Mouse (Mus musculus) kidney, adult 2 months (tissue): ENCODE results near the gene Eif4g3.

ENCODE experiments used
- CTCF ChIP-seq: fragments of 200-500 bp; conservative IDR thresholded peaks from 2 replicates; pipeline ENCODE4 v1.5.1; 2011; ENCODE audit warnings: low read depth, mild to moderate bottlenecking, control low read depth, low read length, moderate library complexity, mixed read lengths; ENCODE audit not compliant: insufficient read depth, insufficient read length
- POLR2A ChIP-seq: fragments of 200-500 bp; IDR thresholded peaks from one replicate; pipeline ENCODE4 v1.6.1; 2011; ENCODE audit warnings: low read depth, low read length, control low read depth

DNA sequence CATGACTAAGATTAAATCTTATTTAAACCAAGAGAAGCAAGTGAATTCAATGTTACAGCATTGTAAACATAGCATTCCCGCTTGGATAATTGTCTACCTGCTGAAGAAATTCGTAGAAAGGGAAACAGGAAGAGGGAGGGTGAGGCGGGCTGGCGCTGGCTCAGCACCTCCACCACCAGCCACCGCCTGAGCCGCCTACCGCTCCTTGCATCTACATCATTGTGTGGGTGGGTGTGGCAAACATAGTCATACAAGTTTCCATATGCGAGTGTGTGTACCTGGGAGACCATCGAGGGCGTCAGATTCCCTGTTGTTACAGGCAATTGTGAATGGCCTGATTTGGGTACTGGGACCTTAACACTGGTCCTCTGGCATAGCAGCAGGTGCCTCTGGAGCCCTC, 173.7 kb downstream of the Eif4g3 start:
- no peak for TF ChIP-seq CTCF
- TF ChIP-seq POLR2A = no peak
